Mouse (Mus musculus): Measurements from ENCODE around the gene Sucnr1. TPM values are rescaled to one million over a fixed set of nuclear protein-coding genes. Genes with fewer than 3 reads are reported as not detected.

Gene Sucnr1
- polyA plus RNA-seq, 1 experiment from 2014 or later: not detected

- Histone ChIP-seq H3K27ac (no peak overlapping the region), H3K9me3 (no peaks in the 10 kb centered on the region), H3K27me3 (no peaks in the 10 kb centered on the region), H3K4me1 (no peaks in the 10 kb centered on the region), H3K4me3 (no peak overlapping the region), H3K9ac (no peak overlapping the region), H3K4me2 (replicated peaks) (no peak overlapping the region), H3K36me3 (no peaks in the 10 kb centered on the region)
- no peak for ATAC-seq (ENCODE audit: insufficient number of reproducible peaks, insufficient read depth, low FRiP score, low TSS enrichment)
- WGBS: 34% methylated on average over 8 of the region's 9 CpGs
Measured at GRCm38 (mm10) chr3:60123859-60124794, 42.5 kb downstream of the Sucnr1 start.

DNA sequence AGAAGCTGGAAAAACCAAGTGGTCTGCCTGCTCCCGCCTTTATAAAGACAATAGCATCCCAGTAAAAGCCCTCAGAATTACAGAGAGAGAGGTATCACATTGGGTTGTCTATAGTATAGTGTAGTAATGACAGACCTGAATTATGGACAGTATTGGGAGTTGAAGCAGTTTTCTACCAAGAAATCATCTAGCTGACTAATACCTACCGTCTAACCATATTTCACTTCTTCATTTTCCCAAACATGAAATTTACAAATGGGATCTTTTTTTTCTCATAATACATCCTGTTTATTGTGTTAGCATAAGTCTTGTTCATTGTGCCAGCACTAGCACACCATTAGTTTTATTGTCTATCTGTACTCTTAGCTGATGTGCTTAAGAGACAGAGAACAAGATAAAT, 44.9 kb downstream of the Sucnr1 start:
- Histone ChIP-seq H3K27me3 (no peaks in the 10 kb centered on the region), H3K4me2 (replicated peaks) (no peak overlapping the region), H3K27ac (no peak overlapping the region), H3K4me3 (no peak overlapping the region), H3K9me3 (no peaks in the 10 kb centered on the region), H3K36me3 (no peaks in the 10 kb centered on the region), H3K9ac (no peak overlapping the region), H3K4me1 (peaks cover 6% of the 10 kb centered on the region; the same call in 1 of the 2 replicates)
- no peak for ATAC-seq (ENCODE audit: insufficient number of reproducible peaks, insufficient read depth, low FRiP score, low TSS enrichment)
- 90% methylated on average over 2 of the region's 2 CpGs for WGBS

GRCm38 (mm10) chr3:60128282-60128681, 46.6 kb downstream of the Sucnr1 start:
- 70% methylated on average over 2 of the region's 2 CpGs for whole genome bisulfite sequencing
- Histone ChIP-seq H3K36me3 (no peaks in the 10 kb centered on the region), H3K9ac (no peak overlapping the region), H3K27me3 (no peaks in the 10 kb centered on the region), H3K4me2 (replicated peaks) (no peak overlapping the region), H3K4me3 (no peak overlapping the region), H3K9me3 (no peaks in the 10 kb centered on the region), H3K27ac (no peak overlapping the region), H3K4me1 (peaks cover 6% of the 10 kb centered on the region; the same call in 1 of the 2 replicates)
- ATAC-seq (ENCODE audit: insufficient number of reproducible peaks, insufficient read depth, low FRiP score, low TSS enrichment): no peak

- no peak overlapping the region for H3K4me3 ChIP-seq
- no peak overlapping the region for H3K4me2 ChIP-seq (replicated peaks)
- H3K9ac ChIP-seq: no peak overlapping the region
- peak overlapping the region; percentile 46; the same call in 1 of the 2 replicates for H3K27ac ChIP-seq
- H3K9me3 ChIP-seq: no peaks in the 10 kb centered on the region
- H3K4me1 ChIP-seq: 0 out of 2 replicates have a peak, but pooled peaks cover 7% of the 10 kb centered on the region
- no peak for ATAC-seq (ENCODE audit: insufficient number of reproducible peaks, insufficient read depth, low FRiP score, low TSS enrichment)
- WGBS: 10% methylated on average over 2 of the region's 2 CpGs
- H3K27me3 ChIP-seq: no peaks in the 10 kb centered on the region
- H3K36me3 ChIP-seq: no peaks in the 10 kb centered on the region
Measured at GRCm38 (mm10) chr3:60135801-60136200, 54.1 kb downstream of the Sucnr1 start.

Other genes starting within 250 kb of the Sucnr1 start
- gene Gm8298, start 220.8 kb upstream of the Sucnr1 start, polyA plus RNA-seq (2016; fragmentation: Nextera tagmentation; extraction: Ambion mirVana): not detected in 2 replicates
- not detected in 2 replicates for gene C130079G13Rik, start 156.7 kb upstream of the Sucnr1 start, polyA plus RNA-seq (2016; fragmentation: Nextera tagmentation; extraction: Ambion mirVana)
- not detected in 2 replicates for gene Aadacl2, start 75.1 kb upstream of the Sucnr1 start, polyA plus RNA-seq (2016; fragmentation: Nextera tagmentation; extraction: Ambion mirVana)
- gene Aadac, start 56.2 kb upstream of the Sucnr1 start, polyA plus RNA-seq (2016; fragmentation: Nextera tagmentation; extraction: Ambion mirVana): 0.19 TPM in 1 of 2 replicates, not detected in the other